Mouse (Mus musculus) granulocyte monocyte progenitor cell, adult 5-6 weeks (primary cell): Measurements from ENCODE around the gene Slc9a6. TPM values are rescaled to one million over a fixed set of nuclear protein-coding genes. Genes with fewer than 3 reads are reported as not detected.

Experiments used
- ATAC-seq: replicated peaks from 2 replicates; pipeline ENCODE4 v1.8.0; 2016; ENCODE audit warnings: mild to moderate bottlenecking, moderate TSS enrichment, inconsistent platforms; ENCODE audit not compliant: poor library complexity, severe bottlenecking
- total RNA-seq, 2 experiments: library from RNA; stranded (forward) in 1 of 2; stranded (reverse) in 1 of 2; fragments of 200-712, 200-1000 nt in 1 of 2; fragments of >200 nt in 1 of 2; fragmentation: Nextera tagmentation in 1 of 2; gene quantifications; 2 replicates each; pipeline ENCODE4 v1.2.3; 2014 to 2017

Slc9a6 gene
- total RNA-seq, 2 experiments from 2014 or later: 3.4 to 11.4 TPM

DNA sequence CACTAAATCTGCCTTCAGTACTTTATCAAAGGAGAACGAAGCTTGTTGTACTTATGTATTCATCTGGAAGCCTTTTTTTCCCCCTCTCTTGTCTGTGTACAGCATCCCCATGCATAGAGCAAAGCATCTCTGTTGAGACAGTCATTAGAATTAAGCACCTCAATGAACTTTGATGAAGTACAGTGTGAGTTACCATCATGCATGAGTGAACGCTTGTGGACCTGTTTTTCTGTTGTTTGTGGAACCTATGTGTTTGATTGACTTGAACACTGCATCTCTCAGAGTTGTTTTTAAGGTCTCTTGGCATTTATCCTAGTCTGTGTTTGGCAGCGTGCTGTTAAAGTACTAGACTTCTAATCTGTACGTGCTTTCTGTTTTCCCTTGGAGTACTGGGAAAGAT, 53.8 kb downstream of the Slc9a6 start:
- no peak for ATAC-seq

- no peak for ATAC-seq
Measured at GRCm38 (mm10) chrX:56665226-56665973, 55.8 kb downstream of the Slc9a6 start.

DNA sequence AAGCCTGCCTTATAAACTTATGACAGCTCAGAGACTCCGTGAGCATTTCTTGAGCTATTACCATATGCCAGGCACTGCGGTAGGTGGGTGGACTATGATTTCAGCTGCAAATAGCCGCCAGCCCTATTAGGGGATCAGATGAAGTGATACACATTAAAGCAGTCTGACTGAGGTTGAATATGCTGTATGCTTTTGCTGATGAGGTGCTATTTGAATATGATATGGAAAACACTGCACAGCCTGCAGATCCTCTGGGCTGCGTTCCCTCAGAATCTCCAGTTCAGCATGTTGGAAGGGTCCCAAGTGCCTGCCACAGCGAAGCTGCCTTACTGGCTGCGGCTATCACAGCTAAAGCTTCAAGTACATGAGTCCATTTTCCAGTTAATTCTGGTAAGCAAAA, 57.7 kb downstream of the Slc9a6 start:
- no peak for ATAC-seq

- ATAC-seq: no peak
Measured at GRCm38 (mm10) chrX:56668051-56668450, 58.5 kb downstream of the Slc9a6 start.

- no peak for ATAC-seq
Measured at GRCm38 (mm10) chrX:56668501-56668900, 58.9 kb downstream of the Slc9a6 start.

GRCm38 (mm10) chrX:56675556-56675955, 66.0 kb downstream of the Slc9a6 start:
- ATAC-seq: no peak

DNA sequence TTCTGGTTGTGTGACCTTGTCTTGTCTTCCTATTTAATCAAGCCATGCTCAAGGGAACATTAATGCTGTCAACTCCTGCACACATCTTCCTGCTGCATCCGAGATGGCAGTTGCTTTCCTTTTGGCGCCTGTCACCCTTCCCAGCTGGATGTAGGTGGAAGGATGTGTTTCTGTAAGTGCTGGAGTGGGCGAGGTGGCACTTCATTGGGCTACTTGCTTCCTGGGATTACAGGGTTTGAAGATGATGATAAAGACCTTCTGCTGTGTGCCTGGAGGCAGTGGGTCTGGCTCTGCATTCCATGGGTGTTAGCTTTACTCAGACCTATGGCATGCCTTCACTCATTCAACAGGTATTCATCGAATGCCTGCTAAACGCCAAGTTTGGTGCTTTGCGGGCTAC, 68.2 kb downstream of the Slc9a6 start:
- no peak for ATAC-seq

DNA sequence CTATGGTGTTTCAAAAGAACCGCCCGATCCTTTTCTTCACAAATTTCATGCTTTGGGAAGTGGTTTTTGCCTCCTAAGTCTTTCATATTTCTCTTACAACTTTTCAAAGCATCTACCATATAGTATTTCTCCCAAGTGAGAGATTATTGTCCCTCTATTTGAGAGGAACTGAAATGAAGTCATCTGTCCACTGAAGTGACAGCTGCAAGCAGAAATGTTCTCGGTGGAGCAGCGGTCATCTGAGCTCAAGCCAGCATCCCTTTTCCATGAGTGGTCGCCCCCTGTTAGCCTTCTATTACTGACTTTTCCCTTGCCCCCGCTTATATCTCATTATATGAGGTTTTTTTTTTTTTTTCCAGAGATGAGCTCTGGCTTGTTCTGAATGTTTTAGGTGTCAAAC, 69.5 kb downstream of the Slc9a6 start:
- ATAC-seq: no peak

DNA sequence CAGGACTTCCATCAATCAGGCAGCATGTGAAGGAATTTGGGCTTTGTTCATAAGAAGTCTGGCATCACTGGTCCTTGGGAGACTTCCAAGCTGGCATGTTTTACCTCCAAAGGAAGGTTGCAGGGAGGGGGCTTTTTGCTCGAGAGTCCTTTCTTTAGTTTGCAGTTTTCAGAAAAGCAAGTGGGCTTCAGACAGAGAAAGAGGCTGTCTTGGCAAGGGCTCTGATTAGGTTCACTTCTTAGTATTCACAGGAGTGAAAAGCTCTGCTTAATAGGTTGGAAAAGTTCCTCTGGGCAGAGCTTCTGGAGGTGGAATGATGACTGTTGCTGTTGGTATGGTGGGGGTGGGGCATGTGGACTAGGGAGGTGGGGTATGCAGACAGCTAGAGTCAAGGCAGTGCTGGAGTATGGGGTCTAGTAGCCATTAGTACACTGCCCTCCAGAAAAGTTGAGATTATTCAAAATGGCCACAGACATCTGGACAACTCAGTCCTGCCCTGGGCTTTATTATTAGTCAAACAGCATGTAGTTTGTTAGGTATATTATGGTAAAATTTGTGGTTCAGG, 72.7 kb downstream of the Slc9a6 start:
- ATAC-seq: no peak

DNA sequence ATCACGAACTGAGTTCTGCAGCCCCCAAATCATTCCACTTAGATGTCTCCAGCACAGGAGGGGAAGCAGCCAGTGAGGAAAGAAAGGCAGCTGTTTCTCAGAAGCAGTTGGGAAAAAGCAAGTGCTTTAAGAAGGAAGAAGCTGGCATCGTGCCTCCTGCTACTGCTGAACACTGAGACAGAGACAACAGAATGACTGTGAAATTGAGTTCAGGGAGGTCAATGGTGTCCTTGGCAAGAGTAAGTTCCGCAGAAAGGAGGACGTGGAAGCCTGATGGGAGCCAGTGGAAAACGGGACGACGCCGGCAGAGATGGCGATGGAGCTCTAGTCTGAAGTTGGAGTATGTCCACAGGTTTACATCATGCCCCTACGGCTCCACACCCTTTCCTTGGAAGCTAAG, 74.0 kb downstream of the Slc9a6 start:
- no peak for ATAC-seq

GRCm38 (mm10) chrX:56692554-56692953, 83.0 kb downstream of the Slc9a6 start:
- ATAC-seq: peak; percentile 73

- ATAC-seq: no peak
Measured at GRCm38 (mm10) chrX:56694539-56694938, 85.0 kb downstream of the Slc9a6 start.

DNA sequence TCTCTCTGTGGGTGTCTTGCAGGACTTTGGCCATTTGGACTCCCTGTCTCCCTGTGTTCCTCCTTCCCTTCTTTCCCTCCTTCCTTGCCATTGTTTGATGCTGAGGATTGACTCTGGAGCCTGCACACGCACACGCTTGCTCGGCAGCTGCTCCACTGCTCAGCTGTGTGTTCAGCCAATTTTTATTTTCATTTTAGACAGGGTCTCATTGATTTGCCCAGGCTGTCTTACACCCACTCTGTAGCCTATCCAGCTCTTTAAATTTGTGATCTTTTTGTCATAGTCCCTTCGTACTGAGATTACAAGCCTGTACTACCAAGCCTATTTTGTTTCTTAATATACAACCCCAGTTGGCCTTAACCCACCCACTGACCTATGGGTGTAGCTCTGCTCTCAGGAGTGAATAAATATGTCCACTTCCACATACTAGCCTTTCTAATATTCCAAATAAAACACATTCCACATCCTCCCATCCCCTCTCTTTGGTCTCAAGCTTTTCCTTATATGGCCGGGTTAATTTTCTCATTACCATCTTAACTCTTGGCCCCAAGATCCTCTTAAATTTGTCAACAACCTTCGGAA, 87.7 kb downstream of the Slc9a6 start:
- ATAC-seq: no peak

DNA sequence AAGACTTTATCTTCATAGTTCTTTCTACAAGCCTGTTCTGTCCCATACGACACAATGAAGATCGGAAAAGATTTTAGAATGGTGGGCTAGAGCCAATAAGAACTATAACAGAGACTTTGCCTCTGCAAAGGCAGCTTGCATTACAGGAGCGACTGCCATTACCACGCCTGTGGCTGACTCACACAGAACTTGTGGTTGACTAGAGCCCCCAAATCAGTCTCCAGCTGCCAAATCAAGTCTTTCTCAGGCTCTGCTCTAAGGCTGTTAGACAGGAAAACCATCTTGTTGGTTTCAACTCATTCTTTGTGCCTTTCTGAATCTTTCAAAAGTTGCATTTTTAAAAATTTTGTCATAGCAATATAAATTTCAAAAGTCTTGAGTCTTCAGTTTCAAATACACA, 88.3 kb downstream of the Slc9a6 start:
- no peak for ATAC-seq

- ATAC-seq: no peak
Measured at GRCm38 (mm10) chrX:56701261-56701660, 91.7 kb downstream of the Slc9a6 start.

- no peak for ATAC-seq
Measured at GRCm38 (mm10) chrX:56703965-56704562, 94.5 kb downstream of the Slc9a6 start.

DNA sequence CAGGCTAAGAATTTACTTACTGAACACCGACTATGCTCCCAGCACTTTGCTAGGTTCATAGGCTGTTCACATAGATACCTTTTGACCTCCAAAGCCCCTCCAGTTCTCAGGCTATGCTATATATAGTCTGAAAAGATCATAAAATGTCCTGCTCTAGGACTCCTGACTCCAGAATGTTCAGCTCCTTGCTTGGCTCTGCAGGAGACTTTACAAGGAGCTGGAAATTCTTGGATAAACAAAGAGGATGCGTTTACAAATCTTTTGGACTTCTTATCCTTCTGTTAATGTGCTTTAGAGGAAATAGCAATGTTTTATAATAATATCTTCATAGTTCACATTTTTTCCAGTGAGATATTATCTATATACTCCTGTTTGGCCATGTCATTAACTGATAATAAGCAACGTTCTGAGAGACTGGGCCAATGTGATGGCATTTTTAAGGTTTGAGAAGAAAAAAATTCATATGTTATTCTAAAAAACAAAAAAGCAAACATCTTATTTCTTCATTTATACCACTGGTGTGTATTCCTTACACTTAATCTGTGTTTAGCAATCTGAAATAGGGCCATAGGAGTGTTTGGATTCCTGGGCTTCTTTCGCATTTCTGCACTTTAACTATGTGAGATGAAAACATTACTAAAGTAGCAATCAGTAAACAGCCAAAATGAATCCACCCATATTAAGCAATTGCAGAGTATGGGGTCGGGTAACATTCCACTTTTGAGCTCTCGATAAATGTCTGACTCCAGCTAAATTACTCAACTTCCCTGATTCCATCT, 99.2 kb downstream of the Slc9a6 start:
- ATAC-seq: no peak

DNA sequence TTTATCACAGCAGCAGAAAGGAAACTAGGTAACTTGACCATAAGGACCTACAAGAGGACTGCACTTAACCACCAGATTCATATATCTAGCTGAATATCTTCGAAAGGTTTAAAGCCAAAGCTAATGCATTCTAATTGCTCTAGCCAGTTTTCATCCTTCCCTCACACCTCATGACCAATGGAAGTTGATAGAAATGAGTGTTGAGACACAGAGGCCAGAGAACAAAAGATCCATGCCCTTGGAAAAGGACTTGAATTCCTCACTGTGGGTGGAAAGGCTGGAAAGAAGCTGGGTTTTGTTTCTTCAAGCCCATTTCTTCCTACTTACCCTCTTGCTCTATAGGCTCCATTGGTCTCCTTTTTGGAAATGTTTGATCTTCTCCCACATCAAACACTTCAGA, 101.0 kb downstream of the Slc9a6 start:
- no peak for ATAC-seq

GRCm38 (mm10) chrX:56712666-56713065, 103.1 kb downstream of the Slc9a6 start:
- no peak for ATAC-seq
